Mouse (Mus musculus) liver, embryonic 14.5 days (tissue): ENCODE results near the gene Pik3cb.

ENCODE experiments used
- CTCF ChIP-seq: IDR thresholded peaks from 2 replicates; pipeline ENCODE4 v1.5.1; 2016; ENCODE audit warnings: antibody characterized with exemption, low read depth, control low read depth
- EP300 ChIP-seq: IDR thresholded peaks from 2 replicates; pipeline ENCODE4 v1.6.1; 2016; ENCODE audit warnings: antibody characterized with exemption, low read depth

DNA sequence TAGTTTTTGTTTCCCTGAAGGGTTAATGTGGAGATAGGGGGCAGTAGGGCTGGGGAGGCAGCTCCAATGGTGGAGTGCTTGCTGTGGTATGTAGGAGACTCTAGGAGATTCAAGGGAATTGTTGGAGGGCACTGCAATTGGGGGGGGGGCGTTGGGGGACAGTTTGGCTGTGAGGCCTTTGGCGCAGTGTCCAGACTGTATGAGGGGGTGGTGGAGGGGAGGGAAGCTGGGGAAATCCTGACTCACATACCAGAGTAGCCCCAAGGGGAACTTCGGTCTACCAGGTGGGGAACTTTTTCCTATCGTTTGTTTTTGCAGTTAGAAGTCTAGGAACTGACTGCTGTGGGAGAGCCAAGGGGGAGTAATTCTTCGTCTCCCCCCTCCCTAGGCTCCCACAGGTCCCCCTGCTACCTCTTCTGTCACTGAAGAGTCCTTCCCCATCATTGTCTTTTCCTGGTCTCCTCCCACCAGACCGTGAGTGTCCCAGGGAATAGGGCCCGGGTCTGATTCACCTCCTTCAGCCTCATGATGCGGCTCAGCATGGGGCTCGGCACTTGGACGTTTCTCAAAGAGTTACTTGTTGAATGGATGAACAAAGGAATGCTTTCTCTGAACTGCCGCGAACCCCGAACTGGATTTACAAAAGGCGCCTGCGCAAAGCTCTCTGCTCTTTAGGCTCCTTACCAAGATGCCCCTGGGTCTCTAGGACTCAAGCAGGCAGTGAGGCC, 23.2 kb upstream of the Pik3cb start:
- TF ChIP-seq CTCF (no peak), EP300 (no peak)
